Mouse (Mus musculus): ENCODE measurements around the gene Fnbp1l. TPM values are rescaled to one million over a fixed set of nuclear protein-coding genes. Genes with fewer than 3 reads are reported as not detected.

The Fnbp1l gene
- polyA plus RNA-seq, 1 experiment from 2014 or later = 34.3 TPM

DNA sequence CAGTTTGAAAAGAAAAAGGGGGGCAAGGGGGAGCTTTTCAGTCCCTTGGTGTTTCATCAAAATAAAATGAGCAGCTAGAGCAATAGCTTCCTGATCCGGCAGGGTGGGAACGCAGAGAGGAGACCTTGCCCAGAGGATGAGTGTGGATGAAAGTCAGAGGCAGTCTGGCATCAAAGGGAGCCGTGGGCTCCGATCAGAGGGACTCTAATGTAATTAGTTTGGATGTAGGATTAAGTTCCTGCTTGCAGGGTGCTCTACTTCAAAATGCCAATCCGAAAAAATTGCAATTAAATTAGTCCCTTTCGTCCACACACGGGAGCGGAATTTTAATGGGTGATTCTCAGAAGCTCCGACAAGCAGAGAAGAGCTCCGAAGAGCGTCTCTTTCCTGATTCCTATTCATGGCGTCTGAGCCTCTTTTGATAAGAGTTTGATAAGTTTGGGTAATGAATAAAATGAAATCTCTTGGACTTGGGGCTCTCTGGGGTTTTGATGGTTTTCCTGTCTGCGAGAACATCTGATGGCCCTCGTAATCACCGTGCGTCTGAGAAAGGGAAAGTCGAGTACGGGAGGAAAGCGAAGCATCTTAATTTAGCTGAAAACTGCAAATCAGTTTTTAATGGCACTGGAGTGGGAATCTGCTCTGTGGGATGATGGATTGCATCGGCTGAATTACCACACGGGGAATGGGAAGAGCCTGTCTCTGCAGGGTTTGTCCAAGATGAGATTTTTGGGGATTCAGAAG lies 126.5 kb downstream of the Fnbp1l start:
- Histone ChIP-seq H3K4me2 (no peak overlapping the region), H3K36me3 (no peaks in the 10 kb centered on the region), H3K9ac (no peak overlapping the region), H3K27me3 (replicated peaks) (peaks cover 17% of the 10 kb centered on the region), H3K27ac (ENCODE audit: poor library complexity, severe bottlenecking) (no peak overlapping the region), H3K9me3 (replicated peaks) (no peaks in the 10 kb centered on the region), H3K4me1 (replicated peaks) (peaks cover 12% of the 10 kb centered on the region), H3K4me3 (no peak overlapping the region)
- WGBS = 74% methylated on average over 21 of the region's 21 CpGs
- no peak for ATAC-seq (ENCODE audit: insufficient number of reproducible peaks, low FRiP score)

DNA sequence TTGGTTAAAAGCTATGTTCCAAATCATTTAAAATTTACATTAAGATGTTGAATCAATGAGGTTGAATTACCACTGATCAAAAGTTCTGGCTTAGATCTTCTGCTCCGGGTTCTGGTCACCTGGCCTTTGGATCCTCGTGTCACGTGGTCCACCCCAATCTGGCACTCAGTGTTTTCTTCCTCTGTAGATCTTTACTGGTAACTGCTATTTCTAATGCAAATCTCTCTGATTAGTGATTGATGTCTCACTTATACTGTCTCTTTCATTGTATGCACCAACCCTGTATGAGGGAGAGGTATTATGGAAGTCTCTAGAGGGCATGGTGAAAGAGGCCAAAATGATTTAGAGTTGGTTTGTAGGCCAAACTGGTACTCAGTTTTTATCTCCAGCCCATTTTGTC lies 127.5 kb downstream of the Fnbp1l start:
- peaks cover 18% of the 10 kb centered on the region for H3K27me3 ChIP-seq (replicated peaks)
- ATAC-seq (ENCODE audit: insufficient number of reproducible peaks, low FRiP score) = no peak
- no peak overlapping the region for H3K27ac ChIP-seq (ENCODE audit: poor library complexity, severe bottlenecking)
- no peaks in the 10 kb centered on the region for H3K36me3 ChIP-seq
- no peaks in the 10 kb centered on the region for H3K9me3 ChIP-seq (replicated peaks)
- 84% methylated on average over 3 of the region's 3 CpGs for WGBS
- no peak overlapping the region for H3K4me2 ChIP-seq
- no peak overlapping the region for H3K4me3 ChIP-seq
- H3K9ac ChIP-seq = no peak overlapping the region
- H3K4me1 ChIP-seq (replicated peaks) = peaks cover 13% of the 10 kb centered on the region

DNA sequence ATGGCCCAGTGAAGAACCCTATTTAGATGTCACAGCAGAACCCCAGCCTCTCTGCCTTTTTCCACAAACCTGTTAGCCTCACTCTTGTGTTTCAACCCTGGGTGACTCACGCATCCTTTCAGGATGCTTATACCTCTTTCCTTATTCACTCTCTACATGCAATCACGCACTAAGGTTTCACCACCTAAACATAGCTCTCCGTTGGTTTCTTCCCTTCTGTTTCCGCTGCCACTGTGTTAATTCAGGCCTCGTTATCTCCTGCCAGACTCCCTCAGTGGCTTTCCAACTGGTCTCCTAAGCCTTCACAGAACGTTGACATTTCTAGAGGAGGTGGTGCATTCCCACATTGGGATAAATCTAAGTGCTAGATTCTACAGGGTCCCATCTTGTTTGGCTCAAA lies 128.9 kb downstream of the Fnbp1l start:
- no peaks in the 10 kb centered on the region for H3K9me3 ChIP-seq (replicated peaks)
- no peak overlapping the region for H3K27ac ChIP-seq (ENCODE audit: poor library complexity, severe bottlenecking)
- WGBS = 35% methylated on average over 6 of the region's 6 CpGs
- no peak overlapping the region for H3K9ac ChIP-seq
- no peak for ATAC-seq (ENCODE audit: insufficient number of reproducible peaks, low FRiP score)
- H3K36me3 ChIP-seq = no peaks in the 10 kb centered on the region
- no peak overlapping the region for H3K4me2 ChIP-seq
- H3K4me1 ChIP-seq (replicated peaks) = peaks cover 13% of the 10 kb centered on the region
- peaks cover 29% of the 10 kb centered on the region for H3K27me3 ChIP-seq (replicated peaks)
- no peak overlapping the region for H3K4me3 ChIP-seq

Small RNA genes lying within 50 kb of the gene (microRNA-seq; reads per million reads assigned to microRNA genes)
- not detected for gene Mir7657

Other genes starting within 250 kb of the Fnbp1l start
- 2.4 and 2.5 TPM in 2 replicates for gene Pde5a, start 109.2 kb upstream of the Fnbp1l start, polyA plus RNA-seq (2016; fragmentation: Nextera tagmentation; extraction: Ambion mirVana)

All from heart, embryonic 12.5 days (tissue).